Mouse (Mus musculus): ENCODE measurements around the gene Ncs1.

Ncs1 gene

DNA sequence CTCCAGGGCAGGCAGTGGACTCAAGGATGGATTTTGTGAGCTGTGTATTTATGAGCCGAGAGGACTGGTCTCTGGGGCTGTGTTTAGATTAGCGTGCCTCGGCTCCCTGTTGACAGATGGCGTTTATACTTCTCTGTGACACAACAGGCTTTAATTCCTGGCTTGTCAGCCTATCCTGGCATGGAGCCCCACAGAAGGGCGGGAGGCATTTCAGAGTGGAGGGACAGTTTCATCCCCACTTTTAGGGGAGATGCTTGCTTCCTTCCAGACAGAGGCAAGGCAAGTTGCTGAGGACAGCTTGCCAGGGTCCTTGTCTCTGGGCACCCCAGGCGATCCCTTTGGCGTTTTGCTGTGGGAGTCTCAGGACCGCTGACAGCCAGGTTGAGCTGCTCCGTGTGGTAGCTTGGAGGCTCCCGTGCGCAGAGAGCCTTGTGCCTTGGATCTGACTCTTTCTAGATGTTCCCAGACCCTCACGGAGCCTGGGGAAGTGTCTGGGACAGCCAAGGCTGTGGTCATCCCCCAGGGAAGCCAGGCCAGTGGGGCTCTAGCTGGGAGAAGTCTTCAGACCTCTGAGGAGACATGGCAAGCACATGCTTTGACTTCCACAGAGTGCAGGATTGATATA, 92.2 kb downstream of the Ncs1 start:
- peak in 1 of 2 experiments; percentile 30 for DNase-seq (ENCODE audit: low spot score in 2 of 2)

DNA sequence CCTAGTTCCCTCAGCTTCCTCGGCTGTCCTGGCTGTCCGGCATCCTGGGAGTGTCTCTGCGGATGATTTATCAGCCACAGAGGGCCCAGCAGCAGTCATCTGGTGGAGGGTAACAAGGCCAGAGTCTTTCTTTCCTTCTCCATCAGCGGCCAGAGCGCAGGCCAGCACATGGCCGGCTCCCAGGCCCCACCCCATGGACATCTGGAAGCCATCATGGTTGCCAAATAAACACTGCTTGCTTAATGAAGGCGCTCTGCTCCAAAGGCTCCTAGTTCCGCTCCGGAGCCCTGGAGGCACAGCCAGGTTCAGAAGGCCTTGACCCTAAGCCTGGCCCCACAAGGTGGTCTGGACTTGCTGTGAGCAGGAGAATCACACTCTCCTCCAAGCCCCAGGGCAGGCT, 94.2 kb downstream of the Ncs1 start:
- DNase-seq (ENCODE audit: low spot score in 2 of 2), result peak in 1 of 2 experiments; percentile 32

DNA sequence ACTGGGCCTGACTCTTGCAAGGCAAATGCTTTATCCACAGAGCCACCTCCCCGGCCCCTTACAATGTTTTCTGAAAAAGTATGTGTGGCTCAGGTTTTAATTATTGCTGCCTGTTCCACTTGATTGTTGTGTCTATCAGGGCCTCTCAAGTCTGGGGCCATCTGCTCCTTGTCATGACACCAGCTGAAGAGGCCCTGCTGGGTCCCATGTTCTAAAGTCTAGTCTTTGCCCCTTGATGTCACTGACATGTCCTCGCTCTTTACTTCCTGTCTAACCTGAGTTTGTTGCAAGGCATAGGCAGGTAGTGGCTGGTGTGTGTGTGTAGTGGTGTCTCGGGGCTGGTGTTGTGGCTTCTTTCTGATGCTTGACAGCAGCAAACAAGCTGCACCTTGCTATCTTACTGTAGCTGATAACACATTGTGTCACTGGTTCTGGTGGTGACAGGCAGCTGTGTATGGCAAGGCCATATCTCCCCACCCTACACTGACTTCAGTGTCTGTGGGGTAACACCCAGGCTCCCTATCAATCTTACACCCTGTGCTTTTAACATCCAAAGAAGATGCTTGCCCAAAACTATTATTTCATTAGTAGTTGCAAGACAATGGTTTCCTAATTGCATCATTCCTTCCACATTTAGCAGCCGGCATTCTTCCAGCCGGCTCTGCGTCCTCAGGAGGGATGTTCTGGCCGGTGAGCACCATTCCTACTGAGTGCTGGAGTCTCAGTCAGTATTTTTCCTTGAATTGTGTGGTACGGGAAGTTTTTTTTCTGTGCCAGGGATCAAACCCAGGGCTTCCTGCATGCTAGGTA, 96.3 kb downstream of the Ncs1 start:
- no peak for DNase-seq (ENCODE audit: low spot score in 2 of 2)
